ENCODE assay signal across 8 mouse cellular contexts in genomic region chr10:10471961-10472610, GRCm38 (mm10). TPM values are rescaled to one million over a fixed set of nuclear protein-coding genes. Genes with fewer than 3 reads are reported as not detected.
DNase-seq lines count a peak whose midpoint lies in the region; ATAC-seq and TF ChIP-seq lines count a peak whose summit lies in the region.

Gene Adgb, minus strand, starts transcription at chr10:10472326.

- DNase-seq in urinary bladder, postnatal 10 days (ENCODE audit: low spot score), result peak; percentile 15
- no peak for DNase-seq in urinary bladder, adult 2 months (ENCODE audit: low spot score)
- DNase-seq in forebrain, postnatal 0 days, result peak; percentile 74
- DNase-seq in heart, postnatal 10 days, result peak; percentile 81
- peak; percentile 64 to 76 for DNase-seq in kidney, postnatal 36 days
- peak; percentile 71 for DNase-seq in liver, embryonic 11.5 days (ENCODE audit: low spot score)

- peak within 1 kb of the TSS; percentile 35 for H3K9ac ChIP-seq in forebrain, postnatal 0 days
- no peak within 1 kb of the TSS for H3K9ac ChIP-seq in liver, embryonic 11.5 days (ENCODE audit: low read depth, low read length)
- peak within 1 kb of the TSS; percentile 52 for H3K9ac ChIP-seq in midbrain, embryonic 16.5 days (ENCODE audit: low read depth, low read length)

- H3K4me1 ChIP-seq in forebrain, postnatal 0 days (ENCODE audit: insufficient read depth), result peaks cover 10% of the 10 kb centered on the region
- peaks cover 3% of the 10 kb centered on the region for H3K4me1 ChIP-seq in liver, embryonic 11.5 days (replicated peaks; ENCODE audit: control insufficient read depth, insufficient read depth, low read length)
- H3K4me1 ChIP-seq in midbrain, embryonic 16.5 days (ENCODE audit: control insufficient read depth, insufficient read depth, low read length), result peaks cover 10% of the 10 kb centered on the region
- H3K4me1 ChIP-seq in testis, adult 2 months (ENCODE audit: control insufficient read depth, insufficient read depth, low read length), result peaks cover 5% of the 10 kb centered on the region; the same call in 1 of the 2 replicates

- TF ChIP-seq POLR2A in testis, adult 2 months (IDR thresholded peaks at IDR 0.05; ENCODE audit: control insufficient read depth, low read depth, low read length), result peak; percentile 61; the same call in 1 of the 2 replicates

- 8% methylated on average over 22 of the region's 22 CpGs for WGBS in forebrain, postnatal 0 days
- 7% methylated on average over 22 of the region's 22 CpGs for WGBS in liver, embryonic 11.5 days
- WGBS in midbrain, embryonic 16.5 days, result 7% methylated on average over 22 of the region's 22 CpGs

- TF ChIP-seq CTCF in forebrain, postnatal 0 days (IDR thresholded peaks at IDR 0.05; ENCODE audit: low read depth), result no peak
- no peak for TF ChIP-seq CTCF in testis, adult 2 months (IDR thresholded peaks at IDR 0.05; ENCODE audit: control insufficient read depth, insufficient read depth, insufficient replicate concordance, low read depth, low read length)

- no peak within 1 kb of the TSS for H3K27ac ChIP-seq in forebrain, postnatal 0 days (ENCODE audit: low read depth, low read length)
- H3K27ac ChIP-seq in liver, embryonic 11.5 days (ENCODE audit: low read depth, low read length), result no peak within 1 kb of the TSS
- peak within 1 kb of the TSS; percentile 53; the same call in 1 of the 2 replicates for H3K27ac ChIP-seq in midbrain, embryonic 16.5 days (ENCODE audit: low read length)
- H3K27ac ChIP-seq in testis, adult 2 months (ENCODE audit: control insufficient read depth, insufficient read depth, low read depth, low read length), result 0 out of 2 replicates have a peak within 1 kb of the TSS, but pooled peaks have one; percentile 12

- no peaks in the 10 kb centered on the region for H3K9me3 ChIP-seq in forebrain, postnatal 0 days (ENCODE audit: low read length)
- H3K9me3 ChIP-seq in liver, embryonic 11.5 days (ENCODE audit: control insufficient read depth, low read length), result no peaks in the 10 kb centered on the region
- H3K9me3 ChIP-seq in midbrain, embryonic 16.5 days (replicated peaks; ENCODE audit: control insufficient read depth, low read length, poor library complexity, severe bottlenecking), result no peaks in the 10 kb centered on the region

- ATAC-seq in forebrain, postnatal 0 days, result peak; percentile 95
- ATAC-seq in liver, embryonic 11.5 days (replicated peaks; ENCODE audit: low FRiP score), result peak; percentile 83
- ATAC-seq in midbrain, embryonic 16.5 days, result peak; percentile 97

- H3K4me3 ChIP-seq in forebrain, postnatal 0 days (ENCODE audit: low read depth, low read length), result peak within 1 kb of the TSS; percentile 26
- peak within 1 kb of the TSS; percentile 10; the same call in 1 of the 2 replicates for H3K4me3 ChIP-seq in liver, embryonic 11.5 days (ENCODE audit: low read depth, low read length)
- peak within 1 kb of the TSS; percentile 30 for H3K4me3 ChIP-seq in midbrain, embryonic 16.5 days (ENCODE audit: low read depth, low read length)
- H3K4me3 ChIP-seq in testis, adult 2 months (ENCODE audit: control insufficient read depth, low read depth, low read length), result peak within 1 kb of the TSS; percentile 90

- H3K4me2 ChIP-seq in forebrain, postnatal 0 days (ENCODE audit: low read depth), result peak within 1 kb of the TSS; percentile 50
- peak within 1 kb of the TSS; percentile 51 for H3K4me2 ChIP-seq in liver, embryonic 11.5 days
- H3K4me2 ChIP-seq in midbrain, embryonic 16.5 days (ENCODE audit: low read length), result peak within 1 kb of the TSS; percentile 59

- H3K36me3 ChIP-seq in forebrain, postnatal 0 days (ENCODE audit: insufficient read depth), result no peaks in the 10 kb centered on the region
- no peaks in the 10 kb centered on the region for H3K36me3 ChIP-seq in liver, embryonic 11.5 days (ENCODE audit: control insufficient read depth, insufficient read depth, low read length)
- no peaks in the 10 kb centered on the region for H3K36me3 ChIP-seq in midbrain, embryonic 16.5 days (ENCODE audit: control insufficient read depth, insufficient read depth, low read length)
- no peaks in the 10 kb centered on the region for H3K36me3 ChIP-seq in testis, adult 2 months (ENCODE audit: control insufficient read depth, insufficient read depth, low read length)

- intact Hi-C loops in heart, postnatal 10 days (cut with DNase I), result no loop called here

- no peaks in the 10 kb centered on the region for H3K27me3 ChIP-seq in forebrain, postnatal 0 days (ENCODE audit: insufficient read depth, low read length)
- H3K27me3 ChIP-seq in liver, embryonic 11.5 days (replicated peaks; ENCODE audit: control insufficient read depth, insufficient read depth, low read length), result no peaks in the 10 kb centered on the region
- H3K27me3 ChIP-seq in midbrain, embryonic 16.5 days (ENCODE audit: control insufficient read depth, insufficient read depth, low read depth, low read length), result no peaks in the 10 kb centered on the region
- H3K27me3 ChIP-seq in testis, adult 2 months (ENCODE audit: control insufficient read depth, insufficient read depth, low read length), result no peaks in the 10 kb centered on the region

RNA-seq across cellular contexts. Expression of gene Adgb, which starts in this region (rescaled TPM):
- 0.40 and 0.58 TPM in 2 replicates for polyA plus RNA-seq in urinary bladder, adult 2 months (2012; rRNA removed)
- total RNA-seq in forebrain, postnatal 0 days (2014; rRNA removed), result 0.62 and 0.95 TPM in 2 replicates
- polyA plus RNA-seq in forebrain, postnatal 0 days (2015; fragmentation: Nextera tagmentation; extraction: Ambion mirVana), result 0.16 and 0.30 TPM in 2 replicates
- not detected for total RNA-seq in heart, postnatal 10 days (2021)
- 0.32 and 0.67 TPM in 2 replicates for polyA plus RNA-seq in liver, embryonic 11.5 days (2014; fragmentation: Nextera tagmentation; extraction: Ambion mirVana)
- polyA plus RNA-seq in midbrain, embryonic 16.5 days (2015; fragmentation: Nextera tagmentation; extraction: Ambion mirVana), result 0.23 and 0.37 TPM in 2 replicates
- polyA plus RNA-seq in testis, adult 2 months (2012; rRNA removed), result 15.4 and 16.1 TPM in 2 replicates

Comparison
In these comparisons a context has a peak if more than half of its experiments do, and no peak if none do; other contexts are left out.
1. Peak in DNase-seq, ATAC-seq, H3K4me3 ChIP-seq, H3K9ac ChIP-seq and H3K4me2 ChIP-seq in forebrain, postnatal 0 days; RNA of the gene not detected or under 1 TPM.
2. Peak in DNase-seq in heart, postnatal 10 days; RNA of the gene not detected or under 1 TPM.
3. Peak in DNase-seq, ATAC-seq, H3K4me3 ChIP-seq and H3K4me2 ChIP-seq in liver, embryonic 11.5 days; RNA of the gene not detected or under 1 TPM.
4. Peak in ATAC-seq, H3K4me3 ChIP-seq, H3K27ac ChIP-seq, H3K9ac ChIP-seq and H3K4me2 ChIP-seq in midbrain, embryonic 16.5 days; RNA of the gene not detected or under 1 TPM.
5. H3K4me3 ChIP-seq: peak in every context shown above with its lines; median percentile 90 in testis, adult 2 months; 30 in midbrain, embryonic 16.5 days; 26 in forebrain, postnatal 0 days; 10 in liver, embryonic 11.5 days.